Mouse (Mus musculus) C2C12 (cell line): Measurements from ENCODE around the gene Zfp36l2. TPM values are rescaled to one million over a fixed set of nuclear protein-coding genes. Genes with fewer than 3 reads are reported as not detected.

Experiments used
- H3K27me3 ChIP-seq: one replicate; pipeline ENCODE4 v1.6.1; 2011; ENCODE audit not compliant: control insufficient read depth, insufficient read depth, insufficient read length
- H3K36me3 ChIP-seq: one replicate; pipeline ENCODE4 v1.6.1; 2011; ENCODE audit not compliant: control insufficient read depth, insufficient read depth
- H3K4me3 ChIP-seq: one replicate; pipeline ENCODE4 v1.5.1; 2011; ENCODE audit warnings: mild to moderate bottlenecking, control low read depth; ENCODE audit not compliant: poor library complexity, insufficient read depth, severe bottlenecking
- H3K79me2 ChIP-seq: one replicate; pipeline ENCODE4 v1.6.1; 2011; ENCODE audit not compliant: control insufficient read depth, insufficient read depth
- H3K79me3 ChIP-seq: one replicate; pipeline ENCODE4 v1.6.1; 2011; ENCODE audit warnings: low read depth, control low read depth
- H3ac ChIP-seq: one replicate; pipeline ENCODE3; 2011; ENCODE audit warnings: low read depth; ENCODE audit not compliant: control insufficient read depth, insufficient read length
- CEBPB ChIP-seq: IDR thresholded peaks from one replicate; pipeline ENCODE4 v1.6.1; 2011; ENCODE audit warnings: low read depth, mild to moderate bottlenecking, control low read depth, moderate library complexity
- CTCF ChIP-seq: IDR thresholded peaks from one replicate; pipeline ENCODE4 v1.5.1; 2011; ENCODE audit not compliant: control insufficient read depth, insufficient read depth, insufficient read length
- FOSL1 ChIP-seq: IDR thresholded peaks from one replicate; pipeline ENCODE4 v1.8.0; 2011; ENCODE audit warnings: mild to moderate bottlenecking, low read length; ENCODE audit not compliant: poor library complexity, insufficient read depth, severe bottlenecking
- MAX ChIP-seq: IDR thresholded peaks from one replicate; pipeline ENCODE4 v1.6.1; 2011; ENCODE audit warnings: mild to moderate bottlenecking, control low read depth
- MYOD1 ChIP-seq: IDR thresholded peaks from one replicate; pipeline ENCODE4 v1.6.1; 2011; ENCODE audit warnings: low read depth; ENCODE audit not compliant: control insufficient read depth, insufficient read length
- MYOG ChIP-seq: IDR thresholded peaks from one replicate; pipeline ENCODE4 v1.6.1; 2011; ENCODE audit not compliant: control insufficient read depth, insufficient read length; ENCODE audit errors: extremely low read depth
- USF1 ChIP-seq: IDR thresholded peaks from one replicate; pipeline ENCODE4 v1.6.1; 2011; ENCODE audit warnings: low read depth, mild to moderate bottlenecking, control low read depth, moderate library complexity
- polyA plus RNA-seq: library from polyadenylated mRNA; unstranded; fragments of >200 nt; fragmentation: generic; extraction: Trizol; gene quantifications from one replicate; pipeline ENCODE4 v1.2.1, GENCODE M21; 2012; ENCODE audit warnings: missing spikeins

The Zfp36l2 gene
- polyA plus RNA-seq, 1 experiment: 61.8 TPM

GRCm38 (mm10) chr17:84176446-84176845 lies 11.3 kb downstream of the Zfp36l2 start:
- Histone ChIP-seq H3K79me3 (peaks cover 2% of the 10 kb centered on the region), H3K4me3 (no peak overlapping the region), H3ac (no peak overlapping the region), H3K36me3 (no peaks in the 10 kb centered on the region), H3K27me3 (no peaks in the 10 kb centered on the region), H3K79me2 (no peaks in the 10 kb centered on the region)
- no peak for TF ChIP-seq FOSL1
- no peak for TF ChIP-seq MYOG
- TF ChIP-seq MYOD1: no peak
- TF ChIP-seq CEBPB: no peak
- TF ChIP-seq USF1: no peak
- no peak for TF ChIP-seq MAX
- no peak for TF ChIP-seq CTCF

- Histone ChIP-seq H3K36me3 (no peaks in the 10 kb centered on the region), H3ac (no peak overlapping the region), H3K79me2 (no peaks in the 10 kb centered on the region), H3K4me3 (no peak overlapping the region), H3K79me3 (no peaks in the 10 kb centered on the region), H3K27me3 (no peaks in the 10 kb centered on the region)
- TF ChIP-seq CEBPB: no peak
- TF ChIP-seq MYOG: no peak
- TF ChIP-seq MAX: no peak
- TF ChIP-seq FOSL1: no peak
- TF ChIP-seq MYOD1: no peak
- no peak for TF ChIP-seq USF1
- TF ChIP-seq CTCF: no peak
These were observed 12.6 kb downstream of the Zfp36l2 start for GRCm38 (mm10) chr17:84175196-84175595.

- H3ac ChIP-seq: no peak overlapping the region
- H3K4me3 ChIP-seq: no peak overlapping the region
- no peak for TF ChIP-seq USF1
- no peak for TF ChIP-seq CEBPB
- TF ChIP-seq FOSL1: no peak
- TF ChIP-seq MYOG: no peak
- no peak for TF ChIP-seq CTCF
These were observed 20.4 kb downstream of the Zfp36l2 start for GRCm38 (mm10) chr17:84167377-84167776.

GRCm38 (mm10) chr17:84166135-84166860 lies 21.4 kb downstream of the Zfp36l2 start:
- no peaks in the 10 kb centered on the region for H3K27me3 ChIP-seq
- H3ac ChIP-seq: no peak overlapping the region
- no peak overlapping the region for H3K4me3 ChIP-seq
- TF ChIP-seq FOSL1: no peak
- no peak for TF ChIP-seq MYOD1
- no peak for TF ChIP-seq MYOG
- no peak for TF ChIP-seq CTCF
- TF ChIP-seq MAX: no peak
- H3K79me2 ChIP-seq: no peaks in the 10 kb centered on the region
- no peaks in the 10 kb centered on the region for H3K79me3 ChIP-seq
- no peaks in the 10 kb centered on the region for H3K36me3 ChIP-seq

More at GRCm38 (mm10) chr17:84167377-84167776, 20.4 kb downstream of the Zfp36l2 start:
- Histone ChIP-seq H3K79me3 (no peaks in the 10 kb centered on the region), H3K36me3 (no peaks in the 10 kb centered on the region), H3K79me2 (no peaks in the 10 kb centered on the region), H3K27me3 (no peaks in the 10 kb centered on the region)

GRCm38 (mm10) chr17:84165735-84166134 lies 22.0 kb downstream of the Zfp36l2 start:
- no peaks in the 10 kb centered on the region for H3K79me3 ChIP-seq
- H3K36me3 ChIP-seq: no peaks in the 10 kb centered on the region
- H3K79me2 ChIP-seq: no peaks in the 10 kb centered on the region
- no peak overlapping the region for H3ac ChIP-seq
- no peaks in the 10 kb centered on the region for H3K27me3 ChIP-seq
- H3K4me3 ChIP-seq: no peak overlapping the region
- TF ChIP-seq MYOG (no peak), USF1 (no peak), FOSL1 (no peak), CEBPB (no peak), MAX (no peak), CTCF (no peak), MYOD1 (no peak)

GRCm38 (mm10) chr17:84164146-84164545 lies 23.6 kb downstream of the Zfp36l2 start:
- H3K36me3 ChIP-seq: no peaks in the 10 kb centered on the region
- no peaks in the 10 kb centered on the region for H3K27me3 ChIP-seq
- H3K79me3 ChIP-seq: no peaks in the 10 kb centered on the region
- no peak overlapping the region for H3ac ChIP-seq
- TF ChIP-seq CEBPB (no peak), MYOG (no peak), MAX (no peak), CTCF (no peak), MYOD1 (no peak), USF1 (no peak), FOSL1 (no peak)
- H3K79me2 ChIP-seq: no peaks in the 10 kb centered on the region
- no peak overlapping the region for H3K4me3 ChIP-seq
